Mouse (Mus musculus) kidney, embryonic 14.5 days (tissue): ENCODE measurements around the gene Ptger4. TPM values are rescaled to one million over a fixed set of nuclear protein-coding genes. Genes with fewer than 3 reads are reported as not detected.

Experiments used
- ATAC-seq: fragments of 200-750 bp; cut with Nextera tagmentation; 2 replicates; pipeline ENCODE4 v1.8.0; 2017; ENCODE audit warnings: moderate number of reproducible peaks, mild to moderate bottlenecking, moderate TSS enrichment, moderate library complexity; ENCODE audit not compliant: low FRiP score, low TSS enrichment
- H3K27ac ChIP-seq: fragments of 300-500 bp; sonication (generic); 2 replicates; pipeline ENCODE4 v1.5.1; 2014; ENCODE audit warnings: low read depth, mild to moderate bottlenecking, low read length, moderate library complexity, mixed read lengths
- H3K27me3 ChIP-seq: fragments of 300-500 bp; sonication (generic); 2 replicates; pipeline ENCODE4 v1.6.1; 2014; ENCODE audit warnings: mild to moderate bottlenecking, low read length; ENCODE audit not compliant: control insufficient read depth, insufficient read depth
- H3K36me3 ChIP-seq: fragments of 300-500 bp; sonication (generic); 2 replicates; pipeline ENCODE4 v1.6.1; 2014; ENCODE audit warnings: low read length, mixed read lengths; ENCODE audit not compliant: control insufficient read depth, insufficient read depth
- H3K4me1 ChIP-seq: fragments of 300-500 bp; sonication (generic); 2 replicates; pipeline ENCODE4 v1.6.1; 2014; ENCODE audit warnings: low read length, mixed read lengths; ENCODE audit not compliant: control insufficient read depth, insufficient read depth
- H3K4me2 ChIP-seq: fragments of 300-500 bp; sonication (generic); replicated peaks from 2 replicates; pipeline ENCODE4 v1.6.1; 2014; ENCODE audit warnings: low read depth, mild to moderate bottlenecking, low read length
- H3K4me3 ChIP-seq: fragments of 300-500 bp; sonication (generic); 2 replicates; pipeline ENCODE4 v1.5.1; 2014; ENCODE audit warnings: mild to moderate bottlenecking, low read length
- H3K9ac ChIP-seq: fragments of 300-500 bp; sonication (generic); 2 replicates; pipeline ENCODE4 v1.6.1; 2014; ENCODE audit warnings: low read depth, mild to moderate bottlenecking, low read length, moderate library complexity
- H3K9me3 ChIP-seq: fragments of 300-500 bp; sonication (generic); 2 replicates; pipeline ENCODE4 v1.6.1; 2016; ENCODE audit warnings: low read length; ENCODE audit not compliant: control insufficient read depth
- WGBS: fragments of 180-500 bp; shearing (Covaris S2); extraction: QIAGEN DNeasy Blood & Tissue Kit; methylation state at CpG from one replicate; pipeline ENCODE4 v1.1.7; 2014; 5-methylcytosine and 5-hydroxymethylcytosine counted together
- polyA plus RNA-seq: library from polyadenylated mRNA; unstranded; fragments of >200 nt; fragmentation: Nextera tagmentation; extraction: Ambion mirVana; gene quantifications from 2 replicates; pipeline ENCODE4 v1.2.1, GENCODE M21; 2014

Gene Ptger4
- polyA plus RNA-seq, 1 experiment from 2014 or later: 5.9 TPM

DNA sequence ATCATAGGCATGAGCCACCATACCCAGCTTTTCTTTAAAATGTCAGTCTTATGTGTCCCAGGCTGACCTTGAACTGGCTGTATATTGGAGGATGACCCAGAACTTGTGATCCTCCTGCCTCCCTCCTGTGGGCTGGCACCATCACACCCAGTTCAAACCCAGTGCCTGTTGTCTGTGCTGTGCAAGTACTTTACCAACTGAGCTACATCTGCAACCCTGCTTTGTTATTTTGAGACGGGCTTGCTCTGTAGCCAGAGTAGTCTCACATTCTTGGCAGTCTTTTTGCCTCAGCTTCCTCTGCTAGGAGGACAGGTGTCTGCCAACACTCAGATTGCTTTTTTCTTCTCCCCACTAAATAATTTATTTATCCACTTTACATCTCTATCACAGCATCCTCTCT, 86.6 kb downstream of the Ptger4 start:
- no peak for ATAC-seq
- H3K27ac ChIP-seq: no peak overlapping the region
- H3K9ac ChIP-seq: no peak overlapping the region
- no peak overlapping the region for H3K4me3 ChIP-seq
- H3K27me3 ChIP-seq: no peaks in the 10 kb centered on the region
- no peak overlapping the region for H3K4me2 ChIP-seq
- H3K36me3 ChIP-seq: peaks cover 4% of the 10 kb centered on the region; the same call in 1 of the 2 replicates
- no peaks in the 10 kb centered on the region for H3K9me3 ChIP-seq
- WGBS: 72% methylated on average over 1 of the region's 1 CpGs
- H3K4me1 ChIP-seq: peaks cover 15% of the 10 kb centered on the region; the same call in 1 of the 2 replicates

Other genes starting within 250 kb of the Ptger4 start
- 0.09 TPM in 2 replicates for gene C7, start 180.4 kb downstream of the Ptger4 start, polyA plus RNA-seq
- gene Card6, start 135.6 kb downstream of the Ptger4 start, polyA plus RNA-seq: 1.3 and 1.7 TPM in 2 replicates
- 702 and 990 TPM in 2 replicates for gene Rpl37, start 127.5 kb downstream of the Ptger4 start, polyA plus RNA-seq
- 19.6 and 26.1 TPM in 2 replicates for gene Prkaa1, start 100.3 kb downstream of the Ptger4 start, polyA plus RNA-seq
- 49.8 and 50.3 TPM in 2 replicates for gene Ttc33, start 58.7 kb downstream of the Ptger4 start, polyA plus RNA-seq